Mouse (Mus musculus) cerebellum, adult (tissue): ENCODE results near the gene Samt1.
"Not testable (repeated sequence)": the region's sequence is repeated elsewhere in the genome, so short reads cannot be mapped to it uniquely, and the experiment has no call there.

Source experiments
- ATAC-seq: cut with Nextera tagmentation; 2 replicates; pipeline ENCODE4 v1.9.2; 2017; ENCODE audit warnings: mild to moderate bottlenecking, moderate library complexity, mixed read lengths; ENCODE audit not compliant: insufficient number of reproducible peaks, low FRiP score, low TSS enrichment

The Samt1 gene

GRCm38 (mm10) chrX:154012540-154012939 lies at the start of gene Samt1:
Gene Samt1 (minus strand): TSS chrX:154012640.
- ATAC-seq, result not testable (repeated sequence)

DNA sequence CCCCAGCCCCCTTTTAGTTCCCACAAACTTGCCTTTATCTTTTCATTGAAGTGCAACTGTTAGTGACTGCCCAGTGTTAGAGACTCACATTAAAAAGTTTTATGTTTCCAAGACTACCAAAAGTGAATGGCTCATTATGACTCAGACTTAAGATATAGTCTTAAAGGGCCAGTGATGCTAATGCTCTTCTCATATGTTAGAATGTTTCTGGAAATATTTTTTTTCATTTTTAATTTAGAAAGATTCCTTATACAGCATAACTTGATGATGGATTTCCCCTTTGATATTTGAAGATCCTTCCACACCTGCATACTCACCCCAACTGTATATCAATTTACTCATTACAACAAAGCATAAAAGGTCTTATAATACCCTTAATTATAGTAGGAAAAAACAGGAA lies 42.5 kb upstream of the Samt1 start, which contains the start of gene Gm10057:
Gm10057 (minus strand) TSS at position 101 of the 400 bp plus-strand sequence.
- ATAC-seq, result not testable (repeated sequence)

DNA sequence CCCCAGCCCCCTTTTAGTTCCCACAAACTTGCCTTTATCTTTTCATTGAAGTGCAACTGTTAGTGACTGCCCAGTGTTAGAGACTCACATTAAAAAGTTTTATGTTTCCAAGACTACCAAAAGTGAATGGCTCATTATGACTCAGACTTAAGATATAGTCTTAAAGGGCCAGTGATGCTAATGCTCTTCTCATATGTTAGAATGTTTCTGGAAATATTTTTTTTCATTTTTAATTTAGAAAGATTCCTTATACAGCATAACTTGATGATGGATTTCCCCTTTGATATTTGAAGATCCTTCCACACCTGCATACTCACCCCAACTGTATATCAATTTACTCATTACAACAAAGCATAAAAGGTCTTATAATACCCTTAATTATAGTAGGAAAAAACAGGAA lies 21.3 kb upstream of the Samt1 start, which contains the start of gene 4921511M17Rik:
4921511M17Rik (minus strand) TSS at position 101 of the 400 bp plus-strand sequence.
- ATAC-seq, result not testable (repeated sequence)

DNA sequence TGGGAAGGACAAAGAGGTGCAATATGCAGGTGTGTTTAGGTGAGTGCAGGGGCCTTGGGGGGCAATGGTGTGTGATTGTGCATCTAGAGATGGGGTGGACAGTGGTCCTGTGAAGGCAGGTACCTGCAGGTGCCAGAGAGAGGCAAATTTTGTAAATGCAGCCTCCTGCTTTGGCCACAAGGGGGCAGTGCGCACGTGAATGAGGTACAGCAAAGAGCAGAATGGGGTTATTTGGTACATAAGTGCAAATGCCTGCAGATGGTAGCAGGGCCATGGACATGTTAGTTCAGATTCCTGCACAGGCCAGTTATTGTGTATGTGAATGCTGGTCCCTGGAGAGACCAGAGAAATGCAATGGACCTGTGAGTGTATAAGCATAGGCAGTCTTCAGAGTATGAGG lies 35.5 kb downstream of the Samt1 start:
- ATAC-seq, result not testable (repeated sequence)

DNA sequence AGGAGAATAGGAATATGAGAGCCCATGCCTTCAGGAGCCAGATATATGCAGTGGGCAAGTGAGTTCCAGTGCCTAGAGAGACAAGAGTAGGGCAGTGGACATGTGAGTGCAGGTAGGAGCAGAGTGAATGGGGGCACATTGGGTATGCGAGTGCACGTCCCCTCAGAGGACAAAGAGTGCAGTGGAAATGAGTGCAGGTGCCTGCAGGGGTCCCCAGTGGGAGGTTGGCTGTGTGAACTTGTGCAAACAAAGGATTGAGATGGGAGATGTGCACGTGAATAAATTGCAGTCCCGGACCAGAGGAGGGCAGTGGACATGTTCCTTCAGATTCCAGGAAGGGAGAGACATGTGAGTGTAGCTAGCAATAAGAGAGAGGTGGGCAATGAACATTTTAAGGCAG lies 36.0 kb downstream of the Samt1 start:
- ATAC-seq, result not testable (repeated sequence)

- no peak for ATAC-seq
Measured at GRCm38 (mm10) chrX:153974450-153974849, 38.0 kb downstream of the Samt1 start.

GRCm38 (mm10) chrX:153952866-153953265 lies 59.6 kb downstream of the Samt1 start:
- not testable (repeated sequence) for ATAC-seq
